Mouse (Mus musculus): ENCODE data around the gene Gfi1b. TPM values are rescaled to one million over a fixed set of nuclear protein-coding genes. Genes with fewer than 3 reads are reported as not detected.
A peak's percentile ranks its signal among the peaks of the same experiment; 100 is the strongest.

Gfi1b gene
- polyA plus RNA-seq, 1 experiment from 2014 or later: 2.5 TPM

DNA sequence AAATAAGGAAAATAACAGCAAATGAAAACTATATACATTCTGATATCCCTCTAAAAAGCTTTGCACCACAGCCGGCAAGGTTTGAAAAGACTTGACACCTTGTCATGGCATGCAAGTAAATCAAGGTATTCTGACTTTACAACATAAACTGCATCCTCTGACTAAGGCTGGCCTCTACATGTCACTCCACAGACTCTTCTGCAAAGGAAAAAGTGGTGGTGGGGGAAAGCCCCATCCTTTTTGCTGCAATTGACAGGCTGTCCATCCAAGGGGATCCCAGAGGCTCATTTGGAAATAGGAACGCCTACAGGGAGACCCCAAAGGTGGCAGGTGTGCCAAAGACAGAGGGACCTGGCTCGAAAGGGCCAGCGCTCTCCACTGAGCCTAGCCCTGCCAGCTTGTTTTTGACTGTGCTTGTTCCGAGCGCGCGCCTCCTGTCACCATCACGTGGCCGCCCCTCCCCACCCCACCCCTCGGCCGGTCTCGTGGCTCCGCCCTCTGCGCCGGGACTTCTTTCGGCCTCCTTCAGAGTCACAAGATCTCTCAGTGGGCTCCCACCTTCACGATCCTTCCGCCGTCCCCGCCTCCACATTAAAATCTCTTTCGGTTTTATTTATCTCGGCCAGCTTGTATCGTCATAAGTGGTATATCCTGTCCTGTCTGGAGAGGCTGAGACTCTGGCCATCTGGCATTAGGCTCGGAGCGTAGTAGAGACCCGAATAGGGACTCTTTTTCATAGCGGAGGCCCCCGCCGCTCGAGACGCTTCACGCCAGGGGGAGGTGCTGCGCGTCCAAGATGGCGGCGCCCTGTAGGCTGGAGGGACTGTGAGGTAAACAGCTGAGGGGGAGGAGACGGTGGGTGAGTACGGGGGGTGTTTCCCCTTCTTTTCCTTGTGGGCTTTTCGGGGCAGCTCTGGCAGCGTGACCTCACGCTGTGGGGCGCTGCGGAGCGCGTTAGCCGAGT is 19.0 kb upstream of the Gfi1b start, which contains the start of gene Tsc1:
Gene Tsc1 (plus strand): TSS at position 768 of the 964 bp plus-strand sequence.
- H3K9ac ChIP-seq (ENCODE audit: low read depth, low read length): peak within 1 kb of the TSS; percentile 95
- H3K27me3 ChIP-seq (replicated peaks; ENCODE audit: control insufficient read depth, insufficient read depth, low read length): no peaks in the 10 kb centered on the region

GRCm38 (mm10) chr2:28639794-28640193 is 18.0 kb upstream of the Gfi1b start:
- no peaks in the 10 kb centered on the region for H3K36me3 ChIP-seq (ENCODE audit: control insufficient read depth, insufficient read depth, low read length)
- no peak for ATAC-seq
- H3K4me3 ChIP-seq (ENCODE audit: low read length): no peak overlapping the region
- 47% methylated on average over 7 of the region's 7 CpGs for WGBS
- no peak overlapping the region for H3K27ac ChIP-seq (ENCODE audit: low read length)
- no peak overlapping the region for H3K4me2 ChIP-seq (ENCODE audit: low read depth, low read length)
- no peaks in the 10 kb centered on the region for H3K9me3 ChIP-seq (ENCODE audit: control insufficient read depth, low read length)
- H3K9ac ChIP-seq (ENCODE audit: low read depth, low read length): no peak overlapping the region
- no peaks in the 10 kb centered on the region for H3K27me3 ChIP-seq (replicated peaks; ENCODE audit: control insufficient read depth, insufficient read depth, low read length)
- H3K4me1 ChIP-seq (ENCODE audit: control insufficient read depth, insufficient read depth, low read length): peaks cover 14% of the 10 kb centered on the region

More for the DNA sequence above, 19.0 kb upstream of the Gfi1b start, which contains the start of gene Tsc1:
- Histone ChIP-seq H3K27ac (ENCODE audit: low read length) (peak within 1 kb of the TSS; percentile 78), H3K9me3 (ENCODE audit: control insufficient read depth, low read length) (no peaks in the 10 kb centered on the region), H3K4me2 (ENCODE audit: low read depth, low read length) (peak within 1 kb of the TSS; percentile 66), H3K4me1 (ENCODE audit: control insufficient read depth, insufficient read depth, low read length) (peaks cover 14% of the 10 kb centered on the region), H3K36me3 (ENCODE audit: control insufficient read depth, insufficient read depth, low read length) (no peaks in the 10 kb centered on the region), H3K4me3 (ENCODE audit: low read length) (peak within 1 kb of the TSS; percentile 99)
- WGBS: 2% methylated on average over 46 of the region's 47 CpGs
- ATAC-seq: peak; percentile 92

DNA sequence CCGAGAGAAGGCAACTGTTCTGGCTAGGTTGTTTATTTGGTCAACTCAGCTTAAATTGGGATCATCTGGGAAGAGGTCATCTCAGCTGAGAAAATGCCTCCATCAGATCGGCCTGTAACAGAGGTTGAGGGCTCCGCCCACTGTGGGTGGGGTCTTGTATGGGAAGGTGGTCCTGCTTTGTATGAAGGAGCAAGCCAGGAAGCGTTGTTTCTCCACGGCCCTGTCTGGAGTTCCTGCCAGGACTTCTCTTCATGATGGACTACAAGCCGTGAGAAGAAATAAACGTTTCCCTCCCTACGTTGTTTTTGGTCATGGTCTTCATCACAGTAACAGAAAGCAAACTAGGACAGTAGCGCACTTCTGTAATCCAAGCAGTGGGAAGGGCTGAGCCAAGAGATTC is 17.1 kb upstream of the Gfi1b start:
- H3K4me3 ChIP-seq (ENCODE audit: low read length): no peak overlapping the region; the same call in 1 of the 2 replicates
- no peaks in the 10 kb centered on the region for H3K27me3 ChIP-seq (replicated peaks; ENCODE audit: control insufficient read depth, insufficient read depth, low read length)
- 8% methylated on average over 9 of the region's 9 CpGs for WGBS
- H3K27ac ChIP-seq (ENCODE audit: low read length): no peak overlapping the region
- H3K4me1 ChIP-seq (ENCODE audit: control insufficient read depth, insufficient read depth, low read length): peaks cover 14% of the 10 kb centered on the region
- no peaks in the 10 kb centered on the region for H3K36me3 ChIP-seq (ENCODE audit: control insufficient read depth, insufficient read depth, low read length)
- peak overlapping the region; percentile 15 for H3K4me2 ChIP-seq (ENCODE audit: low read depth, low read length)
- no peak overlapping the region for H3K9ac ChIP-seq (ENCODE audit: low read depth, low read length)
- ATAC-seq: no peak
- H3K9me3 ChIP-seq (ENCODE audit: control insufficient read depth, low read length): no peaks in the 10 kb centered on the region

DNA sequence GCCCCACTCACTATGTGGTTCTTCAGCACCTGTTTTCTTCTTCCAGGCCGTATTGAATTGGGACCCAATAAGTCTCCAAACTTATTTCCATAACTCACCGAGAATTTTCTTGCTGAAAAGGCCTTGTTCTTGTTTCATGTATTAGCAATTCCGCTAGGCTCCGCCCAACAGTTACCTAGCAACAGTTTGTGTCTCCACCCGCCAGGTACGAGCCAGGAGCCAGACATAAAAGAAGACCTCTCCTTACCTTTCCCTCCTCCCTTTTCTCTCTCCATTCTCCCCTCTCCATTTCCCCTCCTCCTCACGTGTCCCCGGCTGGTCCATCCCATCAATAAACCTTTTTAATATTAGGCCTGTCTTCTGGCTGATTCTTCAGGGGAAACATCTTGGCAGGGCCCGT is 16.6 kb upstream of the Gfi1b start:
- no peaks in the 10 kb centered on the region for H3K27me3 ChIP-seq (replicated peaks; ENCODE audit: control insufficient read depth, insufficient read depth, low read length)
- 22% methylated on average over 9 of the region's 9 CpGs for WGBS
- no peaks in the 10 kb centered on the region for H3K36me3 ChIP-seq (ENCODE audit: control insufficient read depth, insufficient read depth, low read length)
- no peak for ATAC-seq
- no peak overlapping the region for H3K27ac ChIP-seq (ENCODE audit: low read length)
- H3K9ac ChIP-seq (ENCODE audit: low read depth, low read length): no peak overlapping the region
- H3K4me3 ChIP-seq (ENCODE audit: low read length): no peak overlapping the region
- H3K4me1 ChIP-seq (ENCODE audit: control insufficient read depth, insufficient read depth, low read length): peaks cover 14% of the 10 kb centered on the region
- no peaks in the 10 kb centered on the region for H3K9me3 ChIP-seq (ENCODE audit: control insufficient read depth, low read length)
- peak overlapping the region; percentile 15; the same call in 1 of the 2 replicates for H3K4me2 ChIP-seq (ENCODE audit: low read depth, low read length)

- Histone ChIP-seq H3K36me3 (ENCODE audit: control insufficient read depth, insufficient read depth, low read length) (no peaks in the 10 kb centered on the region), H3K9me3 (ENCODE audit: control insufficient read depth, low read length) (no peaks in the 10 kb centered on the region), H3K4me1 (ENCODE audit: control insufficient read depth, insufficient read depth, low read length) (peaks cover 13% of the 10 kb centered on the region), H3K4me2 (ENCODE audit: low read depth, low read length) (no peak overlapping the region), H3K27me3 (replicated peaks; ENCODE audit: control insufficient read depth, insufficient read depth, low read length) (no peaks in the 10 kb centered on the region), H3K9ac (ENCODE audit: low read depth, low read length) (no peak overlapping the region), H3K4me3 (ENCODE audit: low read length) (no peak overlapping the region), H3K27ac (ENCODE audit: low read length) (no peak overlapping the region)
- no peak for ATAC-seq
- 57% methylated on average over 9 of the region's 9 CpGs for whole genome bisulfite sequencing
These were observed 15.5 kb upstream of the Gfi1b start for GRCm38 (mm10) chr2:28637106-28637845.

- no peak overlapping the region for H3K27ac ChIP-seq (ENCODE audit: low read length)
- H3K27me3 ChIP-seq (replicated peaks; ENCODE audit: control insufficient read depth, insufficient read depth, low read length): no peaks in the 10 kb centered on the region
- WGBS: 72% methylated on average over 1 of the region's 1 CpGs
- ATAC-seq: no peak
- H3K36me3 ChIP-seq (ENCODE audit: control insufficient read depth, insufficient read depth, low read length): no peaks in the 10 kb centered on the region
- no peak overlapping the region for H3K4me2 ChIP-seq (ENCODE audit: low read depth, low read length)
- no peak overlapping the region for H3K9ac ChIP-seq (ENCODE audit: low read depth, low read length)
- peaks cover 6% of the 10 kb centered on the region for H3K4me1 ChIP-seq (ENCODE audit: control insufficient read depth, insufficient read depth, low read length)
- H3K4me3 ChIP-seq (ENCODE audit: low read length): no peak overlapping the region
- H3K9me3 ChIP-seq (ENCODE audit: control insufficient read depth, low read length): no peaks in the 10 kb centered on the region
These were observed 13.4 kb upstream of the Gfi1b start for GRCm38 (mm10) chr2:28635199-28635598.

DNA sequence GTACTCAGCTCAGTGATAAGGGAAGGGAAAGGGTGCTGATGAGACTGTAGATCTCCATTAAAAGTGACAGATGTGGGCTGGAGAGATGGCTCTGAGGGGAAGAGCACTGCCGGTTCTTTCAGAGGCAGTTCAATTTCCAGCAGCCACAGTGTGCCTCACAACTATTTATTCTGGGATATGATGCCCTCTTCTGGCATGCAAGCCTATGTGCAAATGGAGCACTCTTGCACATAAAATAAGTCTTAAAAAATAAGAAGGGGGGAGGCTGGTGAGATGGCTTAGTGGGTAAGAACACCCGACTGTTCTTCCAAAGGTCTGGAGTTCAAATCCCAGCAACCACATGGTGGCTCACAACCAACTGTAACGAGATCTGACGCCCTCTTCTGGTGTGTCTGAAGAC is 11.4 kb upstream of the Gfi1b start:
- Histone ChIP-seq H3K9me3 (ENCODE audit: control insufficient read depth, low read length) (no peaks in the 10 kb centered on the region), H3K27me3 (replicated peaks; ENCODE audit: control insufficient read depth, insufficient read depth, low read length) (no peaks in the 10 kb centered on the region), H3K4me1 (ENCODE audit: control insufficient read depth, insufficient read depth, low read length) (peaks cover 9% of the 10 kb centered on the region), H3K4me3 (ENCODE audit: low read length) (no peak overlapping the region), H3K36me3 (ENCODE audit: control insufficient read depth, insufficient read depth, low read length) (no peaks in the 10 kb centered on the region), H3K4me2 (ENCODE audit: low read depth, low read length) (no peak overlapping the region), H3K27ac (ENCODE audit: low read length) (no peak overlapping the region), H3K9ac (ENCODE audit: low read depth, low read length) (no peak overlapping the region)
- no peak for ATAC-seq
- WGBS: 48% methylated on average over 4 of the region's 4 CpGs

GRCm38 (mm10) chr2:28632626-28633025 is 10.8 kb upstream of the Gfi1b start:
- H3K4me2 ChIP-seq (ENCODE audit: low read depth, low read length): no peak overlapping the region
- WGBS: 65% methylated on average over 1 of the region's 1 CpGs

GRCm38 (mm10) chr2:28629911-28630381 is 8.2 kb upstream of the Gfi1b start:
- no peaks in the 10 kb centered on the region for H3K9me3 ChIP-seq (ENCODE audit: control insufficient read depth, low read length)
- WGBS: 27% methylated on average over 4 of the region's 4 CpGs
- no peak overlapping the region for H3K4me3 ChIP-seq (ENCODE audit: low read length)
- H3K27ac ChIP-seq (ENCODE audit: low read length): peak overlapping the region; percentile 82
- H3K27me3 ChIP-seq (replicated peaks; ENCODE audit: control insufficient read depth, insufficient read depth, low read length): no peaks in the 10 kb centered on the region
- peak; percentile 95 for ATAC-seq
- no peaks in the 10 kb centered on the region for H3K36me3 ChIP-seq (ENCODE audit: control insufficient read depth, insufficient read depth, low read length)
- peaks cover 9% of the 10 kb centered on the region for H3K4me1 ChIP-seq (ENCODE audit: control insufficient read depth, insufficient read depth, low read length)
- H3K9ac ChIP-seq (ENCODE audit: low read depth, low read length): no peak overlapping the region
- no peak overlapping the region; the same call in 1 of the 2 replicates for H3K4me2 ChIP-seq (ENCODE audit: low read depth, low read length)

More at GRCm38 (mm10) chr2:28632626-28633025, 10.8 kb upstream of the Gfi1b start:
- H3K9ac ChIP-seq (ENCODE audit: low read depth, low read length): no peak overlapping the region
- H3K27me3 ChIP-seq (replicated peaks; ENCODE audit: control insufficient read depth, insufficient read depth, low read length): no peaks in the 10 kb centered on the region
- H3K4me1 ChIP-seq (ENCODE audit: control insufficient read depth, insufficient read depth, low read length): peaks cover 9% of the 10 kb centered on the region
- no peak overlapping the region for H3K27ac ChIP-seq (ENCODE audit: low read length)
- peak; percentile 39; the same call in 1 of the 2 replicates for ATAC-seq
- H3K9me3 ChIP-seq (ENCODE audit: control insufficient read depth, low read length): no peaks in the 10 kb centered on the region
- H3K36me3 ChIP-seq (ENCODE audit: control insufficient read depth, insufficient read depth, low read length): no peaks in the 10 kb centered on the region
- no peak overlapping the region for H3K4me3 ChIP-seq (ENCODE audit: low read length)

Data from intestine, embryonic 16.5 days (tissue).